Mouse (Mus musculus) intestine, embryonic 14.5 days (tissue): ENCODE measurements around the gene Msantd2. TPM values are rescaled to one million over a fixed set of nuclear protein-coding genes. Genes with fewer than 3 reads are reported as not detected.
A peak's percentile ranks its signal among the peaks of the same experiment; 100 is the strongest.

ENCODE experiments used
- ATAC-seq: fragments of 200-750 bp; cut with Nextera tagmentation; replicated peaks from 2 replicates; pipeline ENCODE4 v1.8.0; 2017; ENCODE audit warnings: low read depth, moderate number of reproducible peaks, moderate TSS enrichment, moderate library complexity; ENCODE audit not compliant: low FRiP score, low TSS enrichment
- DNase-seq: peaks from one replicate; pipeline ENCODE4 v3.0.0-alpha.2; 2018; ENCODE audit warnings: low spot score
- H3K27ac ChIP-seq: fragments of 300-500 bp; sonication (generic); 2 replicates; pipeline ENCODE4 v1.5.1; 2014; ENCODE audit warnings: low read depth, mild to moderate bottlenecking, control low read depth
- H3K27me3 ChIP-seq: fragments of 300-500 bp; sonication (generic); replicated peaks from 2 replicates; pipeline ENCODE4 v1.6.1; 2014; ENCODE audit warnings: low read length, control low read depth; ENCODE audit not compliant: control insufficient read depth, insufficient read depth
- H3K36me3 ChIP-seq: fragments of 300-500 bp; sonication (generic); 2 replicates; pipeline ENCODE4 v1.6.1; 2014; ENCODE audit warnings: low read length, control low read depth; ENCODE audit not compliant: control insufficient read depth, insufficient read depth
- H3K4me1 ChIP-seq: fragments of 300-500 bp; sonication (generic); replicated peaks from 2 replicates; pipeline ENCODE4 v1.6.1; 2014; ENCODE audit warnings: low read length, control low read depth, mixed read lengths; ENCODE audit not compliant: control insufficient read depth, insufficient read depth
- H3K4me2 ChIP-seq: fragments of 300-500 bp; sonication (generic); 2 replicates; pipeline ENCODE4 v1.6.1; 2014; ENCODE audit warnings: low read length
- H3K4me3 ChIP-seq: fragments of 300-500 bp; sonication (generic); 2 replicates; pipeline ENCODE4 v1.5.1; 2014; ENCODE audit warnings: low read depth, low read length, control low read depth, mixed read lengths
- H3K9ac ChIP-seq: fragments of 300-500 bp; sonication (generic); 2 replicates; pipeline ENCODE4 v1.6.1; 2014; ENCODE audit warnings: mild to moderate bottlenecking, low read length
- H3K9me3 ChIP-seq: fragments of 300-500 bp; sonication (generic); 2 replicates; pipeline ENCODE4 v1.6.1; 2016; ENCODE audit warnings: low read length, control low read depth; ENCODE audit not compliant: control insufficient read depth
- WGBS: fragments of 180-500 bp; shearing (Covaris S2); extraction: QIAGEN DNeasy Blood & Tissue Kit; methylation state at CpG from one replicate; pipeline ENCODE4 v1.1.7; 2014; 5-methylcytosine and 5-hydroxymethylcytosine counted together
- polyA plus RNA-seq: library from polyadenylated mRNA; unstranded; fragments of >200 nt; fragmentation: Nextera tagmentation; extraction: Ambion mirVana; gene quantifications from 2 replicates; pipeline ENCODE4 v1.2.1, GENCODE M21; 2014

Msantd2 gene
- polyA plus RNA-seq, 1 experiment from 2014 or later = 29.5 TPM

DNA sequence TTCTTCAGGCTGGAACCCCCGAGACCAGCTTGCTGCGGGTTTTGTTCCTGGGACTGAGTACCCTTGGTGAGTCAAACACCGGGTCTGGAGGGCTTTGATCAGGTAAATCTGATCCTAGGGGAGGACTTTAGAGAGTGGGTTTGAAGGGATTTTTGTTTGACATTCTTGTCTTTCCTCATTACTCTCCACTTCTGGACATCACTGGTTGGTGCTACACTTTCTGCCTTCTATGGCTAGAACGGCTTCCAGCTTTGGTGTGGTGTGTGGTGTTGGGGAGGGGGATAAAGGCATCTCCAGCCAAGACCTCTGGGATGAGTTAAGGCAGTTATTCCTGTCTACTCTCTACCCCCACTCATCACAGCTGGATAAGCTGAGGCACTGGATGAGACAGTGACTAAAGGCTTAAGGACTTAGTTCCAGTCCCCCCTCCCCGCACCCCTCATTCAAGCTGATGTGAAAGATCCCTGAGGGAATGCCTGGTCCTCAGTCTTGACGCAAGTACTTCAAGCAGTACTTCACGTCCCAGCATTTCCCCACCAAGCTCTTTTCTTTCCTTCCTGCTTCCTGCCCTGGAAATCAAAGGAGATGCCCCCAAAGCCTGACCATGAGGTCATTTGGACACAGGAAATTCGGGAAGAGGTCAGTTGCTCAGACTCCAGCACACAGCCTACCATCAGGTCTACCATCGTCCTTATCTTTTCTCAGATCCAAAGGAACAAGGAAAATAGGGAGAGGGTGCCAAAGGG lies 39.3 kb downstream of the Msantd2 start:
- H3K4me1 ChIP-seq = peaks cover 12% of the 10 kb centered on the region; the same call in 1 of the 2 replicates
- no peak for DNase-seq
- peaks cover 19% of the 10 kb centered on the region for H3K36me3 ChIP-seq
- H3K9me3 ChIP-seq = peaks cover 3% of the 10 kb centered on the region; the same call in 1 of the 2 replicates
- no peak overlapping the region for H3K9ac ChIP-seq
- peak overlapping the region; percentile 36; the same call in 1 of the 2 replicates for H3K27ac ChIP-seq
- peaks cover 56% of the 10 kb centered on the region for H3K27me3 ChIP-seq
- 30% methylated on average over 9 of the region's 9 CpGs for WGBS
- peak overlapping the region; percentile 13; the same call in 1 of the 2 replicates for H3K4me2 ChIP-seq
- no peak for ATAC-seq
- H3K4me3 ChIP-seq = peak overlapping the region; percentile 7

DNA sequence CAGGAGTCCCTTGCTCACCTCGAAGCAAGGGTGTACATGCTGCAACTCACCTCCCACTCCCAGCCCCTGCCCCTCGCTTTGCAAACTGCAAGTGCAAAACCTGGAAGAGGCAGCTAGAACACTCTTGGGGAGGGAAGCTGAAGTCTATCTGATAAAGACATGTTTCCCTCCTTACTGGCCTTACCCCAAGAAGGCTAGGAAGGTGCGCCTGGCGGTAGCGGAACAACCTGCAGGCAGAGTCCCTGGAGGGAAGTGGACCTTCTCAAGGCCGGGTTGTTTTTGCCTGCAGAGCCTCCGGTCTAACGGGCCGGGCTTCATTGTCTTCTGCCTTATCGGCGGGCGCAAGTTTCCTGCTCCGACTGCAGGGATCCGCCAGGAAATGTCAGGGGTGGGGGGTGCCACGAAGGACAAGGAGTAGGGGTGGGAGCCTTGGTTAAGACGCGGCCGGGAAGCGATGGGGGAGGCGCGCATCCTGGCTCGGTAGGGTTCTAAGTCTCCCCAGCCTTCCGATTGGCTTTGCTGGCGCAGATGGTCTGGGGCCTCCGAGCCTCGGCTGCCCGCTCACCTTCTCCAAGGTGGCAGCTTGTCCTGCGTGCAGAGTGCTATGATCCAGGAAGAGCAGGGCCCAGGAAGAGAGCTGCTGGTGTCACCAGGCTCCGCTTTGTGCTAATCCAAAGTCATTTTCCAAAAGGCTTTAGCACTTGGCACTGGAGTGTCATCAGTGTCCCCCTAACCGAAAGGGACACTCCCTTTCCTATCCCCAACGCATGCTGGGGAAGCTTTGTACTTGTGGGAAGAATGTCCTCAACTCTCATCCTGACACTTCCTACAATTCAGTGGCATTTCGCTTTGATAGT lies 41.1 kb downstream of the Msantd2 start:
- 3% methylated on average over 32 of the region's 32 CpGs for WGBS
- Histone ChIP-seq H3K4me3 (peak overlapping the region; percentile 32), H3K4me1 (peaks cover 12% of the 10 kb centered on the region; the same call in 1 of the 2 replicates), H3K27ac (peak overlapping the region; percentile 22), H3K9me3 (peaks cover 3% of the 10 kb centered on the region; the same call in 1 of the 2 replicates), H3K4me2 (peak overlapping the region; percentile 51), H3K36me3 (0 out of 2 replicates have a peak, but pooled peaks cover 3% of the 10 kb centered on the region), H3K9ac (peak overlapping the region; percentile 18; the same call in 1 of the 2 replicates), H3K27me3 (peaks cover 56% of the 10 kb centered on the region)
- ATAC-seq = peak; percentile 49
- peak; percentile 74 for DNase-seq

GRCm38 (mm10) chr9:37530888-37531705 lies 42.0 kb downstream of the Msantd2 start:
- WGBS = 3% methylated on average over 31 of the region's 31 CpGs
- peaks cover 12% of the 10 kb centered on the region; the same call in 1 of the 2 replicates for H3K4me1 ChIP-seq
- ATAC-seq = peak; percentile 86
- peak overlapping the region; percentile 22 for H3K27ac ChIP-seq
- peak overlapping the region; percentile 51 for H3K4me2 ChIP-seq
- H3K27me3 ChIP-seq = peaks cover 56% of the 10 kb centered on the region
- H3K9me3 ChIP-seq = peaks cover 3% of the 10 kb centered on the region; the same call in 1 of the 2 replicates
- 0 out of 2 replicates have a peak overlapping the region, but pooled peaks have one; percentile 18 for H3K9ac ChIP-seq
- peak; percentile 89 for DNase-seq
- H3K36me3 ChIP-seq = no peaks in the 10 kb centered on the region
- H3K4me3 ChIP-seq = peak overlapping the region; percentile 32

DNA sequence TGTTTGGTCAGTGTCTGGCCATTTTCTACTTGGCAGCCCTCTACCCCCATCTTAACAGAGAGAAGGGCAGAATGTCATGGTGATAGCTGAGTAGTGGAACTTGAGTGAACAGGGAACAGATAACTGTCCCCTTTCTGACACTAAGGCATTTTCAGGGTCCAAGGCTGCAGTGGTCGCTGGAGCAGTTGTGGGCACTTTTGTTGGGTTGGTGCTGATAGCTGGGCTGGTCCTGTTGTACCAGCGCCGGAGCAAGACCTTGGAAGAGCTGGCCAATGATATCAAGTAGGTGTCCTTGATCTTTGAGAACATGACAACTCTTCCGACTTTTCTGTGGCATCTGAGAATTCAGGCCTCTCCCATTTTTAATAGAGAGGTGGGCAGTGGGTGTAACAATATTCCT lies 47.7 kb downstream of the Msantd2 start:
- Histone ChIP-seq H3K4me1 (no peaks in the 10 kb centered on the region), H3K27me3 (peaks cover 2% of the 10 kb centered on the region), H3K27ac (no peak overlapping the region), H3K36me3 (no peaks in the 10 kb centered on the region), H3K9me3 (no peaks in the 10 kb centered on the region), H3K4me3 (no peak overlapping the region), H3K4me2 (no peak overlapping the region), H3K9ac (no peak overlapping the region)
- ATAC-seq (no peak), DNase-seq (no peak)
- WGBS = 76% methylated on average over 4 of the region's 4 CpGs

GRCm38 (mm10) chr9:37537658-37538250 lies 48.6 kb downstream of the Msantd2 start:
- Histone ChIP-seq H3K27ac (no peak overlapping the region), H3K36me3 (no peaks in the 10 kb centered on the region), H3K4me1 (no peaks in the 10 kb centered on the region), H3K4me2 (no peak overlapping the region), H3K27me3 (no peaks in the 10 kb centered on the region), H3K4me3 (no peak overlapping the region), H3K9ac (no peak overlapping the region), H3K9me3 (no peaks in the 10 kb centered on the region)
- DNase-seq = no peak
- ATAC-seq = no peak
- WGBS = 76% methylated on average over 5 of the region's 5 CpGs

GRCm38 (mm10) chr9:37539170-37540025 lies 50.3 kb downstream of the Msantd2 start, which contains the start of gene Vsig2:
TSS of gene Vsig2 (plus strand) at chr9:37539255.
- Histone ChIP-seq H3K27me3 (0 out of 2 replicates have a peak, but pooled peaks cover 3% of the 10 kb centered on the region), H3K4me2 (0 out of 2 replicates have a peak within 1 kb of the TSS, but pooled peaks have one; percentile 12), H3K4me3 (no peak within 1 kb of the TSS), H3K4me1 (peaks cover 5% of the 10 kb centered on the region), H3K36me3 (no peaks in the 10 kb centered on the region), H3K9ac (no peak within 1 kb of the TSS), H3K9me3 (no peaks in the 10 kb centered on the region), H3K27ac (no peak within 1 kb of the TSS)
- WGBS = 47% methylated on average over 23 of the region's 23 CpGs
- ATAC-seq = no peak
- no peak for DNase-seq

GRCm38 (mm10) chr9:37540226-37540625 lies 51.1 kb downstream of the Msantd2 start:
- peaks cover 8% of the 10 kb centered on the region; the same call in 1 of the 2 replicates for H3K27me3 ChIP-seq
- H3K36me3 ChIP-seq = no peaks in the 10 kb centered on the region
- no peak for ATAC-seq
- H3K9ac ChIP-seq = no peak overlapping the region
- WGBS = 87% methylated on average over 4 of the region's 4 CpGs
- no peak overlapping the region for H3K4me3 ChIP-seq
- H3K9me3 ChIP-seq = no peaks in the 10 kb centered on the region
- H3K4me1 ChIP-seq = peaks cover 6% of the 10 kb centered on the region
- no peak overlapping the region for H3K4me2 ChIP-seq
- DNase-seq = no peak
- no peak overlapping the region for H3K27ac ChIP-seq
